Mouse (Mus musculus): ENCODE measurements around the gene Trappc1. TPM values are rescaled to one million over a fixed set of nuclear protein-coding genes. Genes with fewer than 3 reads are reported as not detected.

Trappc1 gene
- polyA plus RNA-seq, 1 experiment from 2014 or later, result 160 TPM

- Histone ChIP-seq H3K4me1 (replicated peaks; ENCODE audit: control insufficient read depth, insufficient read depth, low read length) (peaks cover 26% of the 10 kb centered on the region), H3K4me3 (ENCODE audit: low read depth, low read length) (peak within 1 kb of the TSS; percentile 47)
- WGBS, result 12% methylated on average over 26 of the region's 26 CpGs
Measured at GRCm38 (mm10) chr11:69325628-69326407, 2.0 kb downstream of the Trappc1 start, which contains the start of gene Kcnab3. Gene Kcnab3 (plus strand): TSS chr11:69326258.

GRCm38 (mm10) chr11:69326408-69327156, 2.8 kb downstream of the Trappc1 start:
- ATAC-seq (replicated peaks; ENCODE audit: low FRiP score, low TSS enrichment, low read depth) (peak; percentile 26), DNase-seq (ENCODE audit: low spot score) (no peak)
- Histone ChIP-seq H3K4me3 (ENCODE audit: low read depth, low read length) (peak overlapping the region; percentile 47), H3K27me3 (replicated peaks; ENCODE audit: control insufficient read depth, insufficient read depth, low read length) (peaks cover 16% of the 10 kb centered on the region), H3K4me2 (ENCODE audit: low read length) (peak overlapping the region; percentile 89), H3K9ac (ENCODE audit: low read length) (peak overlapping the region; percentile 42), H3K4me1 (replicated peaks; ENCODE audit: control insufficient read depth, insufficient read depth, low read length) (peaks cover 29% of the 10 kb centered on the region), H3K27ac (ENCODE audit: low read depth) (no peak overlapping the region), H3K36me3 (ENCODE audit: control insufficient read depth, insufficient read depth, low read length) (no peaks in the 10 kb centered on the region), H3K9me3 (ENCODE audit: control insufficient read depth, low read length) (no peaks in the 10 kb centered on the region)
- under 1% methylated on average over 45 of the region's 45 CpGs for WGBS

More at GRCm38 (mm10) chr11:69325628-69326407, 2.0 kb downstream of the Trappc1 start, which contains the start of gene Kcnab3:
- no peaks in the 10 kb centered on the region for H3K9me3 ChIP-seq (ENCODE audit: control insufficient read depth, low read length)
- H3K27me3 ChIP-seq (replicated peaks; ENCODE audit: control insufficient read depth, insufficient read depth, low read length), result peaks cover 16% of the 10 kb centered on the region
- H3K27ac ChIP-seq (ENCODE audit: low read depth), result 0 out of 2 replicates have a peak within 1 kb of the TSS, but pooled peaks have one; percentile 6
- H3K36me3 ChIP-seq (ENCODE audit: control insufficient read depth, insufficient read depth, low read length), result 0 out of 2 replicates have a peak, but pooled peaks cover 3% of the 10 kb centered on the region
- peak; percentile 85 for DNase-seq (ENCODE audit: low spot score)
- peak; percentile 60 for ATAC-seq (replicated peaks; ENCODE audit: low FRiP score, low TSS enrichment, low read depth)
- peak within 1 kb of the TSS; percentile 89 for H3K4me2 ChIP-seq (ENCODE audit: low read length)
- peak within 1 kb of the TSS; percentile 42 for H3K9ac ChIP-seq (ENCODE audit: low read length)

- ATAC-seq (replicated peaks; ENCODE audit: low FRiP score, low TSS enrichment, low read depth) (no peak), DNase-seq (ENCODE audit: low spot score) (no peak)
- Histone ChIP-seq H3K9me3 (ENCODE audit: control insufficient read depth, low read length) (no peaks in the 10 kb centered on the region), H3K9ac (ENCODE audit: low read length) (no peak overlapping the region), H3K4me3 (ENCODE audit: low read depth, low read length) (peak overlapping the region; percentile 47; the same call in 1 of the 2 replicates), H3K4me2 (ENCODE audit: low read length) (peak overlapping the region; percentile 89), H3K27ac (ENCODE audit: low read depth) (no peak overlapping the region), H3K27me3 (replicated peaks; ENCODE audit: control insufficient read depth, insufficient read depth, low read length) (peaks cover 16% of the 10 kb centered on the region), H3K36me3 (ENCODE audit: control insufficient read depth, insufficient read depth, low read length) (no peaks in the 10 kb centered on the region), H3K4me1 (replicated peaks; ENCODE audit: control insufficient read depth, insufficient read depth, low read length) (peaks cover 29% of the 10 kb centered on the region)
- 10% methylated on average over 9 of the region's 9 CpGs for WGBS
Measured at GRCm38 (mm10) chr11:69327157-69327442, 3.3 kb downstream of the Trappc1 start.

- Histone ChIP-seq H3K4me1 (replicated peaks; ENCODE audit: control insufficient read depth, insufficient read depth, low read length) (peaks cover 28% of the 10 kb centered on the region), H3K9ac (ENCODE audit: low read length) (no peak overlapping the region), H3K4me2 (ENCODE audit: low read length) (no peak overlapping the region), H3K27ac (ENCODE audit: low read depth) (no peak overlapping the region), H3K36me3 (ENCODE audit: control insufficient read depth, insufficient read depth, low read length) (no peaks in the 10 kb centered on the region), H3K9me3 (ENCODE audit: control insufficient read depth, low read length) (no peaks in the 10 kb centered on the region), H3K4me3 (ENCODE audit: low read depth, low read length) (no peak overlapping the region), H3K27me3 (replicated peaks; ENCODE audit: control insufficient read depth, insufficient read depth, low read length) (peaks cover 16% of the 10 kb centered on the region)
- ATAC-seq (replicated peaks; ENCODE audit: low FRiP score, low TSS enrichment, low read depth), result no peak
- 45% methylated on average over 6 of the region's 6 CpGs for WGBS
- DNase-seq (ENCODE audit: low spot score), result no peak
Measured at GRCm38 (mm10) chr11:69327648-69328047, 3.9 kb downstream of the Trappc1 start.

GRCm38 (mm10) chr11:69328517-69328916, 4.7 kb downstream of the Trappc1 start:
- Histone ChIP-seq H3K9ac (ENCODE audit: low read length) (no peak overlapping the region), H3K27me3 (replicated peaks; ENCODE audit: control insufficient read depth, insufficient read depth, low read length) (peaks cover 16% of the 10 kb centered on the region), H3K4me3 (ENCODE audit: low read depth, low read length) (no peak overlapping the region), H3K4me2 (ENCODE audit: low read length) (no peak overlapping the region), H3K9me3 (ENCODE audit: control insufficient read depth, low read length) (no peaks in the 10 kb centered on the region), H3K4me1 (replicated peaks; ENCODE audit: control insufficient read depth, insufficient read depth, low read length) (peaks cover 27% of the 10 kb centered on the region), H3K36me3 (ENCODE audit: control insufficient read depth, insufficient read depth, low read length) (no peaks in the 10 kb centered on the region), H3K27ac (ENCODE audit: low read depth) (no peak overlapping the region)
- WGBS, result 87% methylated on average over 6 of the region's 6 CpGs
- DNase-seq (ENCODE audit: low spot score) (no peak), ATAC-seq (replicated peaks; ENCODE audit: low FRiP score, low TSS enrichment, low read depth) (no peak)

DNA sequence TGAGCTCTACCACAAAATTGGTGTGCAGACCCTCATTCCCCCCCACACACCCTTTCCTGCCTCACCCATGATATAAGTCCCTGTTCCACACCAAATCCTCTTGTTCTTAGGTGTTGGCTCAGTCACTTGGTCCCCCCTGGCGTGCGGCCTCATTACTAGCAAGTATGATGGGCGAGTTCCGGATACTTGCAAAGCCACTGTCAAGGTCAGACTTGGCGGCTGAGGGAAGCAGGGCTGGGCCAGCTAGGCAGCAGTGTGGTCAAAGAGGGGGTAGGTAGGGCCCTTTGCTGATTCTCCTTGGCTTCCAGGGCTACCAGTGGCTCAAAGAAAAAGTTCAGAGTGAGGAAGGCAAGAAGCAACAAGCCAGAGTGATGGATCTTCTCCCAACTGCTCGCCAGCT, 7.4 kb downstream of the Trappc1 start:
- DNase-seq (ENCODE audit: low spot score) (no peak), ATAC-seq (replicated peaks; ENCODE audit: low FRiP score, low TSS enrichment, low read depth) (no peak)
- Histone ChIP-seq H3K4me3 (ENCODE audit: low read depth, low read length) (no peak overlapping the region), H3K4me2 (ENCODE audit: low read length) (peak overlapping the region; percentile 69; the same call in 1 of the 2 replicates), H3K9ac (ENCODE audit: low read length) (no peak overlapping the region), H3K4me1 (replicated peaks; ENCODE audit: control insufficient read depth, insufficient read depth, low read length) (peaks cover 21% of the 10 kb centered on the region), H3K9me3 (ENCODE audit: control insufficient read depth, low read length) (no peaks in the 10 kb centered on the region), H3K36me3 (ENCODE audit: control insufficient read depth, insufficient read depth, low read length) (no peaks in the 10 kb centered on the region), H3K27ac (ENCODE audit: low read depth) (no peak overlapping the region), H3K27me3 (replicated peaks; ENCODE audit: control insufficient read depth, insufficient read depth, low read length) (peaks cover 16% of the 10 kb centered on the region)
- 89% methylated on average over 6 of the region's 6 CpGs for WGBS

GRCm38 (mm10) chr11:69331929-69332405, 8.2 kb downstream of the Trappc1 start:
- H3K36me3 ChIP-seq (ENCODE audit: control insufficient read depth, insufficient read depth, low read length), result no peaks in the 10 kb centered on the region
- H3K9me3 ChIP-seq (ENCODE audit: control insufficient read depth, low read length), result no peaks in the 10 kb centered on the region
- DNase-seq (ENCODE audit: low spot score) (peak; percentile 91), ATAC-seq (replicated peaks; ENCODE audit: low FRiP score, low TSS enrichment, low read depth) (peak; percentile 40)
- WGBS, result under 1% methylated on average over 24 of the region's 24 CpGs
- peak overlapping the region; percentile 79 for H3K27ac ChIP-seq (ENCODE audit: low read depth)
- peak overlapping the region; percentile 69 for H3K4me2 ChIP-seq (ENCODE audit: low read length)
- peaks cover 10% of the 10 kb centered on the region for H3K27me3 ChIP-seq (replicated peaks; ENCODE audit: control insufficient read depth, insufficient read depth, low read length)
- H3K4me1 ChIP-seq (replicated peaks; ENCODE audit: control insufficient read depth, insufficient read depth, low read length), result peaks cover 15% of the 10 kb centered on the region
- H3K9ac ChIP-seq (ENCODE audit: low read length), result peak overlapping the region; percentile 48
- H3K4me3 ChIP-seq (ENCODE audit: low read depth, low read length), result peak overlapping the region; percentile 48

DNA sequence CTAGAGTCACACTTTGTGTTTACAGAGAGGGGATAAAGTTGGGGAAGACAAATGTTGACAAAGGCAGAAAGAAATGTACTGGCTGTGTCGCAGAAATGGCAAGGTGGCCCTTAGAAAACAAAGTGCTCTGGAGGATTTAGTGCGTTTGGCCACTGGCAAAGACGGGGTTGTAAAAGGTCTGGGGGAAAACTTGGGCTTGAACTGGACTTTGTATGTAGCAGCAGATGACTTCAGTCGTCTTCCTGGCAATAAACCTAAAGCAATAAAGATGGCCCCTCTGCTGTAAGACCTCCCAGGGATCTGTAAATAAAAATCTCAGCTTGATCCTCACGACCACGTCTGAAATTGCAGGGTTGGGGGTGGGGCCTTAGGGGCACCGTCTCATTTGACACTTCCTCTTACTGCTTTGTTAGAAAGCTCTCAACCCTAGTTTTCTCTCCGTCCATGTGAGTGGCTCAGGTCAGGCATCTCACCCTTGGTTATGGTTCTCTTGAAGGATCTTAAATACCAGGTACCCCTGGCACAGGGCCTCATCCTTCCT, 9.0 kb downstream of the Trappc1 start:
- peak overlapping the region; percentile 69 for H3K4me2 ChIP-seq (ENCODE audit: low read length)
- no peaks in the 10 kb centered on the region for H3K9me3 ChIP-seq (ENCODE audit: control insufficient read depth, low read length)
- H3K4me3 ChIP-seq (ENCODE audit: low read depth, low read length), result no peak overlapping the region
- peak overlapping the region; percentile 79 for H3K27ac ChIP-seq (ENCODE audit: low read depth)
- H3K27me3 ChIP-seq (replicated peaks; ENCODE audit: control insufficient read depth, insufficient read depth, low read length), result peaks cover 2% of the 10 kb centered on the region; the same call in 1 of the 2 replicates
- DNase-seq (ENCODE audit: low spot score) (peak; percentile 67), ATAC-seq (replicated peaks; ENCODE audit: low FRiP score, low TSS enrichment, low read depth) (peak; percentile 52)
- peaks cover 14% of the 10 kb centered on the region for H3K4me1 ChIP-seq (replicated peaks; ENCODE audit: control insufficient read depth, insufficient read depth, low read length)
- no peak overlapping the region for H3K9ac ChIP-seq (ENCODE audit: low read length)
- no peaks in the 10 kb centered on the region for H3K36me3 ChIP-seq (ENCODE audit: control insufficient read depth, insufficient read depth, low read length)
- 21% methylated on average over 8 of the region's 8 CpGs for WGBS

Data from intestine, embryonic 14.5 days (tissue).